Mouse (Mus musculus) right cerebral cortex, adult 18-20 months (tissue): Measurements from ENCODE around the gene Itgb4.

ENCODE experiments used
- DNase-seq: peaks from one replicate; pipeline ENCODE4 v3.0.0; 2022; ENCODE audit warnings: mixed read lengths

The Itgb4 gene

GRCm38 (mm10) chr11:115974309-115975082 is at the start of gene Itgb4:
Gene Itgb4, plus strand, starts transcription at chr11:115974709.
- no peak for DNase-seq

GRCm38 (mm10) chr11:115929031-115929430 is 45.5 kb upstream of the Itgb4 start:
- DNase-seq = no peak

DNA sequence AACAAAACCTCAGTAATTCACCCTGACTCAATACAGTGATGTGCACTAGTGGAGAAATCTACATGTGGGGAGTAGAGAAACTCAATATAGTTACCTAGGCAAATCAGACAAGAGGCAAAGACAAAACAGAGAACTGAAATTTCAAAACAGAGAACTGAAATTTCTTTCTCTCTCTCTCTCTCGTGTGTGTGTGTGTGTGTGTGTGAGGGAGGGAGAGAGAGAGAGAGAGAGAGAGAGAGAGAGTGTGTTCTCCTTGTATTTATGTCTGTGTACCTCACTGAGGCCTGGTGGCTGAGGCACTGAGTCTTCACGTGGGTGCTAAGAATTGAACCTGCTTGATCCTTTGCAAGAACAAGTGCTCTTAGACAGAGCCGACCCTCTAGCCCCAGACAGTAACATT is 44.7 kb upstream of the Itgb4 start:
- no peak for DNase-seq

GRCm38 (mm10) chr11:115931235-115931634 is 43.3 kb upstream of the Itgb4 start:
- DNase-seq = no peak

- peak; percentile 98 for DNase-seq
Measured at GRCm38 (mm10) chr11:115933108-115933746, 41.3 kb upstream of the Itgb4 start, which contains the start of the genes Sap30bp and Recql5. Gene Sap30bp, plus strand, starts transcription at chr11:115933282. Gene Recql5, minus strand, starts transcription at chr11:115933477.

GRCm38 (mm10) chr11:115933747-115934110 is 40.8 kb upstream of the Itgb4 start:
- no peak for DNase-seq

- peak; percentile 55 for DNase-seq
Measured at GRCm38 (mm10) chr11:115939690-115940329, 34.7 kb upstream of the Itgb4 start.

- DNase-seq = no peak
Measured at GRCm38 (mm10) chr11:115941980-115942379, 32.5 kb upstream of the Itgb4 start.

DNA sequence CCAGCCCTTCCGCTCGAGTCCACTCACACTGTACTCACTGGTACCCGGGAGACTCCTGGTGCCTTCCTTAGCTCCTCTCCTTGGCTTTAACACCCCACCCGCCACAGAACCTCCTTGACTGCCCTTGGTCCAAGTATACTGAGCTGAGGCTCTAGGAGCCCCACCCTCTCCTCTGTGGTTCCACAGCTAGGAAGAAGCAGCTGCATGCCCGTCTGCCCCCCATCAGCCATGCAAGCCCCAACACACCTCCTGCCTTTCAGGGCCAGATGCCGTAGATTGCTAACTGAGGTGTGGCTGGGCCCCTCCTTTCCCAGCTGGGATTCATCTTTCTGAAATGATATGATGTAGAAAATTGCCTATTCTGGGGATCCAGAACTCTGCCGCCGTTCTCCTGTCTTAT is 29.3 kb upstream of the Itgb4 start:
- DNase-seq = no peak

DNA sequence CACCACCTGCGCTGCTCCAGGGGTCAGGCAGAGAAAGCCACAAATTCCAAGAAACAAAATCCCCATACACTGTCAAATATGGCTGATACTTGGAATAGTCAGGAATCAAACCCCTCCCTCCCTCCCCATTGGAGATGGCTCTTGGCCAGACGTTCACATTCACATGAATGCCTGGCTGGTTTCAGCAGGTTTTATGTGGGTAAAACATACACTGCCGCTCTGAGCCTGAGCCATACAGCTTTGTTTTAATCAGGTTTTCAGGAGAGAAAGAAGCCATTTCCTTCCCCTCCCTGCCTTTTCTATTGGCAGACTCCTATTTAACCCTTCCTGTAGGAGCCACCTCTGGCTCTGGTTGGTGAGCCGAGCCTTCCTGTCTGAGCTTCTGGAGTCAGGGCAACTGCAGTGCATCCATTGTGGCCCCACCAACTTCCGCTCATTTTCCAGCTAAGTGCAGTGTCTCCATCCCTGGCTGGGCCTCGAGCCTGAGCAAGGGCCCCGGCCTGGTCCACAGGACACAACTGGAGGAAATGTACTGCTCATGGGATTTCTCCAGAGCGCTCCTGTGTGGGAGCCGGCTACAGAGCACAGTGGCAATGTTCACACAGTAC is 28.2 kb upstream of the Itgb4 start:
- DNase-seq = no peak

DNA sequence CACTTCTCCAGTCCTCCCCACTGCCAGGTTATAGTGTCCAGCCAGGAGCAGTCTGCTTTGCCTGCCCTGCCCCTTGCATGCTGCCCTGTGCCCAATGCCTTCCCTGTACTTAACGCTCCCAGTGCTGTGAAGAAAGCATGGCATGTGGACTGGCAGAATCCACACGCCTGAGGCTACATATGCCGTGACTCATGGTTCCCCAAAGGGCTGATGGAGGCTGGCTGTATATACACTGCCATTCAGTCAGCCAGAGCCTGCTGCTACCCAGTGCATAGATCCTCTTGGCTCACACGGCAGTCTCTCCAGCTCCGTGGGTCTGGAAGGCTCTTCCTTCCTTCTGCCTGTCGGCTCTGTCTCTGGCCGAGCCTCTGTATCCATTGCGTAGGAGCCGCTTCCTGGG is 26.2 kb upstream of the Itgb4 start:
- no peak for DNase-seq

GRCm38 (mm10) chr11:115950719-115951118 is 23.8 kb upstream of the Itgb4 start:
- no peak for DNase-seq

- DNase-seq = no peak
Measured at GRCm38 (mm10) chr11:115954712-115955111, 19.8 kb upstream of the Itgb4 start.

DNA sequence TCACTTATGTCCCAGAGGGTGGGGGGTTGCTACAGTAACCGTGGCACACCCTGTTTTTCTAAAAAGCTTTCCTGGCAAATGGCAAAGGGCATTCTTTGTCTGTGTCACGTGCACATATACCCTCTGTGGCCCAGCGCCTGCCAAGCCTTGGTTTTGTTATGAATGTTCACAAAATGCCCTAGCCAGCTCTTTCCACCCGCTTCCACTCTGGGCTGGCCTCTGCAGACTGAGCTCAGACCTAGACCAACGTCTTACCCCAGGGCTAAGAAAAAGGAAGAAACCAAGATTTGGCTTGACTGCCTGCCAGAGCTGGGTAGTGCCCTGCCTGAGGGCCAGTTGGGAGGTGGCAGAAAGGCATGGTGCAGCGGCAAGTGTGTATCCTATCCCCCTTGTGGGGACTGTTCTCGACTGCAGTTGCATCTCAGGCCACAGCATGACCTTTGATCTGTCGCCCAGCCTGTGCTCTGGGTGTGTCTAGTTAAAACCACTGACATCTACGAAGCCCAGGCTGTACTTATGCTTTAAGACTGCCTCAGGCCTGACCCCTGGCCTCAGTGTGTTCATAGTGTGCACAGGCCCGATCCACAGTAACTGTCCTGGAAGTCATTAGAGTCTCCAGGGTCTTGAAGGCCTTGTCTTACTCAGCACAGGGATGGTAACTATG is 19.2 kb upstream of the Itgb4 start:
- no peak for DNase-seq

- no peak for DNase-seq
Measured at GRCm38 (mm10) chr11:115956453-115956852, 18.1 kb upstream of the Itgb4 start.

GRCm38 (mm10) chr11:115957971-115958370 is 16.5 kb upstream of the Itgb4 start:
- DNase-seq = no peak

GRCm38 (mm10) chr11:115959018-115959417 is 15.5 kb upstream of the Itgb4 start:
- DNase-seq = no peak

- no peak for DNase-seq
Measured at GRCm38 (mm10) chr11:115962651-115963412, 11.7 kb upstream of the Itgb4 start.

- DNase-seq = no peak
Measured at GRCm38 (mm10) chr11:115964977-115965604, 9.4 kb upstream of the Itgb4 start.

DNA sequence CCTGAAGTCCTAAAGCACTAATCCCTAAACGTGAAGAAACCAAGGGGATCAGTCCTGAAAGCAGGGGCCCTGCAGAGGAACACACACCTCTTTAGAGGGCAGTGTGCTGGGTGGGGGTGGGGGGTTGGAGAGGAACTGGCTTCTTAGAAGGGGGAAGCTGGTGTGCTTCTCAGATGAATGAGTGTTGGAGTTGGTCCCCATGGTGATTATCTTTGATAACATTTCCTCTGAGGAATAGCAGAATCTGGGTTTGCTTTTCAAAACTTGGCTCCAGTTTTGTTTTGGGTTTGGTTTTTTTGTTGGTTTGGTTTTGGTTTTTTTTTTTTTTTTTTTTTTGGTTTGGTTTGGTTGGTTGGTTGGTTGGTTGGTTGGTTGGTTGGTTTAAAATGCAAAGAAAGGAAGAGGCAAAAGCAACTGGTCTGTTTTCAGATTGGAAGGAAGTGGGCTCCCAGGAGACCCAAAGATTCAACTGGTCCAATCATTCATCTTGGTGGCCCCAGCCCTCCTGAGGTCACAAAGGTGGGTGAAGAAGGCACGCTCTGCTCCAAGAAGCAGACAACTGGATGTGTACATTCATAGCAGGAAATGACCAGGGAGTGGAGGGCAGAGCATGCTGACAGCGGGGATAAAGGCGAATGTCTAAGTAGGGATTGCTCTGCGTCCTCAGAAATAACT is 5.6 kb upstream of the Itgb4 start:
- no peak for DNase-seq
